Mouse (Mus musculus) hindbrain, postnatal 0 days (tissue): ENCODE data around the gene Dapk3. TPM values are rescaled to one million over a fixed set of nuclear protein-coding genes. Genes with fewer than 3 reads are reported as not detected.
"Not testable (repeated sequence)": the region's sequence is repeated elsewhere in the genome, so short reads cannot be mapped to it uniquely, and the experiment has no call there.

Experiments
- ATAC-seq: fragments of 200-750 bp; cut with Nextera tagmentation; 2 replicates; pipeline ENCODE4 v1.8.0; 2017; ENCODE audit warnings: mild to moderate bottlenecking, moderate TSS enrichment, moderate library complexity
- DNase-seq: peaks from one replicate; pipeline ENCODE4 v3.0.0-alpha.2; 2015; ENCODE audit warnings: low spot score
- H3K27ac ChIP-seq: fragments of 300-500 bp; sonication (generic); 2 replicates; pipeline ENCODE4 v1.5.1; 2014; ENCODE audit warnings: mild to moderate bottlenecking
- H3K27me3 ChIP-seq: fragments of 300-500 bp; sonication (generic); 2 replicates; pipeline ENCODE4 v1.6.1; 2014; ENCODE audit warnings: low read length, mixed read lengths; ENCODE audit not compliant: insufficient read depth
- H3K36me3 ChIP-seq: fragments of 300-500 bp; sonication (generic); 2 replicates; pipeline ENCODE4 v1.6.1; 2014; ENCODE audit warnings: low read length, mixed read lengths; ENCODE audit not compliant: insufficient read depth
- H3K4me1 ChIP-seq: fragments of 300-500 bp; sonication (generic); 2 replicates; pipeline ENCODE4 v1.6.1; 2014; ENCODE audit warnings: antibody characterized with exemption, low read length, mixed read lengths; ENCODE audit not compliant: insufficient read depth
- H3K4me2 ChIP-seq: fragments of 300-500 bp; sonication (generic); 2 replicates; pipeline ENCODE4 v1.6.1; 2014; ENCODE audit warnings: low read depth, mild to moderate bottlenecking, low read length, moderate library complexity, mixed read lengths
- H3K4me3 ChIP-seq: fragments of 300-500 bp; sonication (generic); 2 replicates; pipeline ENCODE4 v1.5.1; 2014; ENCODE audit warnings: low read length
- H3K9ac ChIP-seq: fragments of 300-500 bp; sonication (generic); replicated peaks from 2 replicates; pipeline ENCODE4 v1.6.1; 2014; ENCODE audit warnings: mild to moderate bottlenecking, low read length, moderate library complexity, mixed read lengths
- H3K9me3 ChIP-seq: fragments of 300-500 bp; sonication (generic); 2 replicates; pipeline ENCODE4 v1.6.1; 2016; ENCODE audit warnings: low read length, mixed read lengths
- CTCF ChIP-seq: IDR thresholded peaks from 2 replicates; pipeline ENCODE4 v1.5.1; 2016; ENCODE audit warnings: antibody characterized with exemption, control low read depth, low read depth
- WGBS: fragments of 180-500 bp; shearing (Covaris S2); extraction: QIAGEN DNeasy Blood & Tissue Kit; methylation state at CpG from one replicate; pipeline ENCODE4 v1.1.7; 2014; 5-methylcytosine and 5-hydroxymethylcytosine counted together
- polyA plus RNA-seq: library from polyadenylated mRNA; unstranded; fragments of >200 nt; fragmentation: Nextera tagmentation; extraction: Ambion mirVana; gene quantifications from 2 replicates; pipeline ENCODE4 v1.2.1, GENCODE M21; 2015
- total RNA-seq: library from RNA; depleted of rRNA; stranded (reverse); fragments of >200 nt; gene quantifications from 2 replicates; pipeline ENCODE4 v1.2.3, GENCODE M21; 2014

Gene Dapk3
- total and polyA plus RNA-seq, 2 experiments from 2014 or later = 52.3 to 69.7 TPM

DNA sequence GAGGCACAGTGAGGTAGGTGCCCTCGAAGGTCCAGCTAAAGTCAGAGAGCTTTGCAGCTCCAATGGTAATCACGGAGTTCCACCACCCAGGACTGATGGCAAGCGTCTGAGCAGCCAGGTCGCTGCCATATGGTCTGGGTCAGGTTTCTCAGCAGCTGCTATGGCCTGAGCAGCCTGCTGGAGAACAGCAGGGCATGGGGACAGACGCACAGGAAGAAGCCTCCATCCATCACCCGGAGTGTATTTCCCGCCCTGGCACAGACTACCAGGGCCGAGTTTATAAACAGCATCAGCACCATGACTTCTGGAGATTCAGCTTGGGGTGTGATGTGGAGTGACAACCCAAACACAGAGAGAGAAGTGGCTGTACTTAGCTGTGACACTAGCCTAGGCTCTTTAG, 17.7 kb upstream of the Dapk3 start:
- no peak overlapping the region for H3K27ac ChIP-seq
- H3K4me2 ChIP-seq = no peak overlapping the region
- WGBS = 69% methylated on average over 8 of the region's 8 CpGs
- H3K9me3 ChIP-seq = no peaks in the 10 kb centered on the region
- H3K4me1 ChIP-seq = peaks cover 12% of the 10 kb centered on the region; the same call in 1 of the 2 replicates
- no peak overlapping the region; the same call in 1 of the 2 replicates for H3K9ac ChIP-seq
- DNase-seq (no peak), ATAC-seq (no peak)
- H3K36me3 ChIP-seq = peaks cover 26% of the 10 kb centered on the region
- H3K4me3 ChIP-seq = no peak overlapping the region
- H3K27me3 ChIP-seq = no peaks in the 10 kb centered on the region
- no peak for TF ChIP-seq CTCF

DNA sequence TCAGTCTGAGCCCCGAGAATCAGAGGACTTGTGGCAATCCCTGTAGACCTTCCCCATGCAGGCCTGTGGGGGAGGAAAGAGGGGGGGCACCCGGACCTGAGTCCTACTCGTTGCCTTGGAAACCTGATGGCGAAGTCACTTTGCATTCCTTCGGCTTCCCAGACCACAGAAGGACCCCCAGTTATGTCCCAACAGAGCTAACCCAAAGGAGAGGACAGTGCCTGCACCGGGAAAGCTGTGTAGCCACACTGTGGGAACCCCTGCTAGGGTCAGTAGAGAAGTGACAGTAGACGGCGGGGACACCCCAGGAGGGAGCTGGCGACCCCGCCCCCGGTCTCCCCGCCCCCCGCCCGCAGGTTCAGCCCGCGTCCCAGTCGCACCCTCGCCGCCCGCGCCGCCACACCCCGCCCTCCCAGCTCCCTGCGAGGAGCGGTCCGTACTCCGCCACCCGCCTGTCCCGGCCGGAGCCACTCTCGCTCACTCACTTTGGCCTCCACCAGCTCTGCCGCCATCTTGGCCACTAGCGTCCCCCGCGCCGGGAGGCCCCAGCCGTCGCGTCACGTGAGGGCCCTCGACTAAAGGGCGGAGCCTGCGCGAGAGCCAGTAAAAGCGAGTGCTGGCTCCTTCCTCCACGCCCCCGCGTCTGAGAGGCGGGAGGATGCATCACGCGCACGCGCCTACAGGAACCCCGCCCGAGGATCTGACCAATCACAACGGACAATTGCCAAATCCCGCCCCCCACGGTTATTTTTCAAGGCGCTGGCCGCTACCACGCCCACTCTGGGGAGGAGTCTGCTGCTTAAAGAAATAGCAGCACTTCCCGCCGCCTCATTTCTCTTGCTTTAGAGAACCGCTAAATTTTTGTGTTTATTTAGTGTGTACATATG, 15.4 kb upstream of the Dapk3 start, which contains the start of gene Pias4:
TSS of gene Pias4 (minus strand) at position 724 of the 887 bp plus-strand sequence.
- DNase-seq = peak; percentile 100
- WGBS = under 1% methylated on average over 45 of the region's 64 CpGs
- no peak for TF ChIP-seq CTCF
- Histone ChIP-seq H3K36me3 (peaks cover 4% of the 10 kb centered on the region; the same call in 1 of the 2 replicates), H3K4me1 (peaks cover 12% of the 10 kb centered on the region; the same call in 1 of the 2 replicates), H3K4me2 (peak within 1 kb of the TSS; percentile 87), H3K27me3 (no peaks in the 10 kb centered on the region), H3K27ac (peak within 1 kb of the TSS; percentile 85), H3K9ac (peak within 1 kb of the TSS; percentile 88), H3K9me3 (no peaks in the 10 kb centered on the region), H3K4me3 (peak within 1 kb of the TSS; percentile 90)
- ATAC-seq = peak; percentile 91

DNA sequence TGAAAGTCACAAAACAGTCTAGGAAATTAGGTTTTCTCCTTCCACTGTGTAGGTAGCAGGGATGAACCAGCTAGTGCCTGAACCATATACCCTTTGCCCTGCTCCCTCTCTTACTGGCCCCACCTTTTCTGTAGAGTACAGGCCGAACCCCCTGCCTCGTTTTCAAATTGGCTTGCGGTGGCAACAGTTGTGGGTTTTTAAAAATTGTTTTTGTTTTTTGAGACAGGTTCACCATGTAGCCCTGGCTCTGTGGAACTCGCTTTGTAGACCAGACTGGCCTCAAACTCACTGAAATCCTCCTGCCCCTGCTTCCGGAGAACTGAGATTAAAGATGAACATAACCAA, 14.7 kb upstream of the Dapk3 start:
- no peak for DNase-seq
- Histone ChIP-seq H3K4me1 (peaks cover 12% of the 10 kb centered on the region; the same call in 1 of the 2 replicates), H3K9me3 (no peaks in the 10 kb centered on the region), H3K4me3 (peak overlapping the region; percentile 90), H3K27ac (peak overlapping the region; percentile 85; the same call in 1 of the 2 replicates), H3K4me2 (peak overlapping the region; percentile 86), H3K9ac (peak overlapping the region; percentile 33; the same call in 1 of the 2 replicates), H3K27me3 (no peaks in the 10 kb centered on the region), H3K36me3 (no peaks in the 10 kb centered on the region)
- ATAC-seq = peak; percentile 48
- no peak for TF ChIP-seq CTCF
- WGBS = 9% methylated on average over 5 of the region's 5 CpGs

DNA sequence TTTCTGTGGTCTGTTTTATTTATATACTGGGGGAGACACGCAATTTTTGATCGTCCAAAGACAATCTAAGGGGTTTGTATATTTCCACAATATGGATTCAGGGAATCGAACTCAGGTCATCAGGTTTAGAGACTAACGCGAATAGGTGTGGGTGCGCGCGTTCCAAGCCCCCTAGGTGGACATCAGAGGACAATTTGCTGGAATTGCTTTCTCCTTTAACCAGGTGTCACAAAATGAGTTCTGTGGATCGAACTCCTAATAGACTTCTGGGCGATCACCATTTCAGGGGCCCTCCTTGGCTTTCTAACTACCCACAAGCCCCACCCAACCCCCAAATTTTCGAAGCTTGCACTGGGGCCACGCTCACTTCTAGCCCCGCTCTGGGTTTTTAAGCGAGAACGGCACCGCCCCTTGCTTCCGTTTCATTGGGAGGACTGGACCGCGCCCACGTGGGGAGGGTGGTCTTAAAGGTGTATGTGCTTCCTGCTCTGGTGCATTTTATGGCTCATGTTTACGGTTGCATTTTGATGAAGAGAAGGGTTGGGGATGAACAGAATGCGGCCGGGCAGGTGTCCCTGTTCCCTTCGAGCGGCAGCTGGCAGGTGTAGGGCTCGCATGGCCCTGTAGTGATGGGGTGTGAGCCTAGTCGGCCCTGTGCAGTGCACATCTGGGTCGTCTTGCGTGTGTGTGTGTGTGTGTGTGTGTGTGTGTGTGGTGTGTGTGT, 14.1 kb upstream of the Dapk3 start:
- Histone ChIP-seq H3K9ac (peak overlapping the region; percentile 53), H3K9me3 (no peaks in the 10 kb centered on the region), H3K4me1 (peaks cover 12% of the 10 kb centered on the region; the same call in 1 of the 2 replicates), H3K27me3 (no peaks in the 10 kb centered on the region), H3K4me2 (peak overlapping the region; percentile 86), H3K27ac (peak overlapping the region; percentile 85), H3K36me3 (no peaks in the 10 kb centered on the region), H3K4me3 (peak overlapping the region; percentile 90)
- DNase-seq (peak; percentile 88), ATAC-seq (peak; percentile 28)
- no peak for TF ChIP-seq CTCF
- WGBS = 5% methylated on average over 29 of the region's 29 CpGs

DNA sequence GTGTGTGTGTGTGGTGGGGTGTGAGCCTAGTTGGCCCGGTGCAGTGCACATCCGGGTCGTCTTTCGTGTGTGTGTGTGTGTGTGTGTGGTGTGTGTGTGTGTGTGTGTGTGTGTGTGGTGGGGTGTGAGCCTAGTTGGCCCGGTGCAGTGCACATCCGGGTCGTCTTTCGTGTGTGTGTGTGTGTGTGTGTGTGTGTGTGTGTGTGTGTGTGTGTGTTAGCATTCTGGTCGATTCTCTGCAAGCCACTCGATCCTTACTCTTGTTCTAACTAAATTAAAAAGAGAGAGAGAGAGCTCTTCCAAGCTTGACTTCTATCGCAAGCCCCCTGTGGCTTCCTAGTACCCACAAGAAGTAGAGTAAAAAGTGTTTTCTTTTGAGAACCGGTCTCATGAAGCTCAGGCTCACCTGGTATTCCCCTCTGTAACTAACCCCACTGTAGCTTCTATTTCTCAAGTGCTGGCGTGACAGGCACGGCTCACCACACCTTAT, 13.3 kb upstream of the Dapk3 start:
- DNase-seq (peak; percentile 13), ATAC-seq (peak; percentile 44; the same call in 1 of the 2 replicates)
- H3K9ac ChIP-seq, H3K27me3 ChIP-seq, H3K36me3 ChIP-seq, H3K9me3 ChIP-seq, H3K4me3 ChIP-seq: not testable (repeated sequence)
- Histone ChIP-seq H3K27ac (peak overlapping the region; percentile 56; the same call in 1 of the 2 replicates), H3K4me1 (peaks cover 12% of the 10 kb centered on the region; the same call in 1 of the 2 replicates), H3K4me2 (peak overlapping the region; percentile 16; the same call in 1 of the 2 replicates)
- 43% methylated on average over 7 of the region's 14 CpGs for WGBS

DNA sequence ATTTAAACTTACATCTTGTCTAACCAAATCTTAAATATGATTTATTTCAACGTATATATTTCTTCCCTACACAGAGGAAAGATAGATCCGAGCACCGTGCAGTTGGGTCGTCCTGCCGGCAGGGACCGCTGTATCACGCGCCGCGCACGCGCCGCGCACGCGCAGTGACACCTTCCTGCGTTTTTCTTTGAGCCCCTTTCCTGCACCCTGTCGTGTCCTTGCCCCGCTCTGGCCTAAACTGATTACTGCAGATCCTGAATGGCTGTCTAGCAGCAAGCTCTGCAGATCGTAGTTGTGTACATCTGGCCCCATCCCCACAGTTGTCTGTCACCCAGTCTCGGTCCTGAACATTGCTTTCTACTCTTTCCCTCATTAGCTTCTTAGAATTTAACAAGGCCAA, 9.7 kb upstream of the Dapk3 start:
- Histone ChIP-seq H3K4me1 (peaks cover 9% of the 10 kb centered on the region; the same call in 1 of the 2 replicates), H3K27ac (peak overlapping the region; percentile 82)

More for the DNA sequence above, 9.7 kb upstream of the Dapk3 start:
- H3K9me3 ChIP-seq = no peaks in the 10 kb centered on the region
- H3K4me2 ChIP-seq = peak overlapping the region; percentile 45
- peak; percentile 92 for DNase-seq
- TF ChIP-seq CTCF = peak; percentile 93
- H3K9ac ChIP-seq = peak overlapping the region; percentile 25; the same call in 1 of the 2 replicates
- WGBS = 5% methylated on average over 21 of the region's 21 CpGs
- 0 out of 2 replicates have a peak overlapping the region, but pooled peaks have one; percentile 10 for H3K4me3 ChIP-seq
- ATAC-seq = peak; percentile 38; the same call in 1 of the 2 replicates
- H3K36me3 ChIP-seq = peaks cover 6% of the 10 kb centered on the region; the same call in 1 of the 2 replicates
- H3K27me3 ChIP-seq = no peaks in the 10 kb centered on the region
